Mouse (Mus musculus) subcutaneous adipose tissue, adult 2 months (tissue): ENCODE measurements around the gene Mucl1. TPM values are rescaled to one million over a fixed set of nuclear protein-coding genes. Genes with fewer than 3 reads are reported as not detected.

Source experiments
- polyA plus RNA-seq: library from polyadenylated mRNA; depleted of rRNA; stranded (reverse); fragments of >200 nt; gene quantifications from 2 replicates; pipeline ENCODE4 v1.2.3, GENCODE M21; 2012; ENCODE audit warnings: low replicate concordance; rRNA removed

The Mucl1 gene
- polyA plus RNA-seq = not detected in 2 replicates

GRCm38 (mm10) chr15:103755369-103755768, at the start of gene Mucl1:
Gene Mucl1, minus strand, starts transcription at chr15:103755469.

Other genes with a start within 250 kb of the Mucl1 start
- 55.9 and 94.0 TPM in 2 replicates for gene Ppp1r1a, start 217.5 kb downstream of the Mucl1 start, polyA plus RNA-seq
- not detected in 2 replicates for gene Glycam1, start 190.4 kb downstream of the Mucl1 start, polyA plus RNA-seq
- not detected in 2 replicates for gene Mucl2, start 143.8 kb upstream of the Mucl1 start, polyA plus RNA-seq